Mouse (Mus musculus) CH12.LX (cell line): Measurements from ENCODE around the gene Snx17. TPM values are rescaled to one million over a fixed set of nuclear protein-coding genes. Genes with fewer than 3 reads are reported as not detected.

Experiments used
- DNase-seq: peaks from one replicate; pipeline ENCODE4 v3.0.0-alpha.2; 2013; ENCODE audit errors: extremely low read depth
- H3K27ac ChIP-seq: 2 replicates; pipeline ENCODE4 v1.5.1; 2012; ENCODE audit warnings: low read depth, mild to moderate bottlenecking, control low read depth, moderate library complexity; ENCODE audit not compliant: insufficient read depth
- H3K27me3 ChIP-seq: replicated peaks from 2 replicates; pipeline ENCODE3; 2012; ENCODE audit warnings: inconsistent platforms
- H3K36me3 ChIP-seq, 2 experiments: replicated peaks in 1 of 2; 2 replicates each; pipeline versions ENCODE3 to v1.6.1; 2012; ENCODE audit warnings: inconsistent platforms in 1 of 2, low read length in 1 of 2, mild to moderate bottlenecking in 1 of 2, mixed read lengths in 1 of 2, moderate library complexity in 1 of 2; ENCODE audit not compliant: control insufficient read depth in 1 of 2, insufficient read depth in 1 of 2
- H3K4me1 ChIP-seq, 2 experiments: 2 replicates each; pipeline ENCODE4 v1.6.1; 2012; ENCODE audit warnings: inconsistent platforms in 1 of 2, moderate library complexity in 1 of 2; ENCODE audit not compliant: insufficient read depth in 2 of 2, control insufficient read depth in 1 of 2
- H3K4me2 ChIP-seq: 2 replicates; pipeline ENCODE4 v1.6.1; 2012; ENCODE audit warnings: low read depth, mild to moderate bottlenecking, control low read depth; ENCODE audit not compliant: poor library complexity, insufficient read depth, severe bottlenecking
- H3K4me3 ChIP-seq, 3 experiments: fragments of 150-350 bp in 1 of 3; sonication (generic) in 1 of 3; replicated peaks in 1 of 3; 2 replicates each; pipeline versions ENCODE3 to v1.5.1; 2011 to 2012; ENCODE audit warnings: low read depth in 2 of 3, low read length in 2 of 3, mild to moderate bottlenecking in 2 of 3, moderate library complexity in 2 of 3, control low read depth in 1 of 3, improper control_type of control experiment in 1 of 3, inconsistent platforms in 1 of 3, mixed read lengths in 1 of 3; ENCODE audit not compliant: poor library complexity in 1 of 3
- H3K79me2 ChIP-seq: replicated peaks from 2 replicates; pipeline ENCODE4 v1.6.1; 2012; ENCODE audit warnings: mild to moderate bottlenecking, moderate library complexity; ENCODE audit not compliant: control insufficient read depth, poor library complexity, insufficient read depth, severe bottlenecking; ENCODE audit errors: extremely low read depth
- H3K9ac ChIP-seq: 2 replicates; pipeline ENCODE4 v1.6.1; 2012; ENCODE audit warnings: low read depth, mild to moderate bottlenecking, control low read depth, moderate library complexity; ENCODE audit not compliant: insufficient read depth
- H3K9me3 ChIP-seq: replicated peaks from 2 replicates; pipeline ENCODE3; 2012; ENCODE audit warnings: low read length, inconsistent platforms, mixed read lengths
- BHLHE40 ChIP-seq: IDR thresholded peaks from 2 replicates; pipeline ENCODE4 v1.6.1; 2011; ENCODE audit warnings: mild to moderate bottlenecking, low read depth, low read length, improper control_type of control experiment
- CHD1 ChIP-seq: IDR thresholded peaks from 2 replicates; pipeline ENCODE4 v1.6.1; 2012; ENCODE audit warnings: low read depth, low read length, improper control_type of control experiment, inconsistent platforms
- CTCF ChIP-seq, 2 experiments: IDR thresholded peaks in 1 of 2; conservative IDR thresholded peaks in 1 of 2; 2 replicates each; pipeline ENCODE4 v1.5.1; 2011 to 2012; ENCODE audit warnings: low read depth in 2 of 2, low read length in 2 of 2, improper control_type of control experiment in 1 of 2, inconsistent platforms in 1 of 2, mild to moderate bottlenecking in 1 of 2, moderate library complexity in 1 of 2
- E2F4 ChIP-seq: IDR thresholded peaks from 2 replicates; pipeline ENCODE4 v1.6.1; 2011; ENCODE audit warnings: low read depth, low read length, improper control_type of control experiment; ENCODE audit not compliant: insufficient replicate concordance
- GABPA ChIP-seq: IDR thresholded peaks from 2 replicates; pipeline ENCODE4 v1.6.1; 2012; ENCODE audit warnings: low read depth, low read length, improper control_type of control experiment, inconsistent platforms; ENCODE audit not compliant: insufficient replicate concordance
- HCFC1 ChIP-seq: IDR thresholded peaks from 2 replicates; pipeline ENCODE4 v1.6.1; 2012; ENCODE audit warnings: low read depth, mild to moderate bottlenecking, inconsistent platforms, low read length, improper control_type of control experiment
- IRF4 ChIP-seq: IDR thresholded peaks from 2 replicates; pipeline ENCODE4 v1.6.1; 2014; ENCODE audit warnings: low read depth, mild to moderate bottlenecking, inconsistent platforms, low read length, improper control_type of control experiment
- JUN ChIP-seq: IDR thresholded peaks from 2 replicates; pipeline ENCODE4 v1.6.1; 2011; ENCODE audit warnings: low read depth, mild to moderate bottlenecking, low read length, improper control_type of control experiment, moderate library complexity; ENCODE audit not compliant: insufficient read depth
- KAT2A ChIP-seq: IDR thresholded peaks from 2 replicates; pipeline ENCODE4 v1.6.1; 2012; ENCODE audit warnings: low read length, improper control_type of control experiment, inconsistent platforms; ENCODE audit not compliant: insufficient replicate concordance
- MAX ChIP-seq: IDR thresholded peaks from 2 replicates; pipeline ENCODE4 v1.6.1; 2011; ENCODE audit warnings: low read length, improper control_type of control experiment
- MEF2A ChIP-seq: IDR thresholded peaks from 2 replicates; pipeline ENCODE4 v1.6.1; 2014; ENCODE audit warnings: low read depth, mild to moderate bottlenecking, inconsistent platforms, low read length, improper control_type of control experiment, borderline replicate concordance
- NELFE ChIP-seq: IDR thresholded peaks from 2 replicates; pipeline ENCODE4 v1.6.1; 2011; ENCODE audit warnings: low read depth, low read length, improper control_type of control experiment
- NRF1 ChIP-seq: IDR thresholded peaks from 2 replicates; pipeline ENCODE4 v1.6.1; 2014; ENCODE audit warnings: low read depth, mild to moderate bottlenecking, inconsistent platforms, low read length, improper control_type of control experiment, moderate library complexity
- PAX5 ChIP-seq: IDR thresholded peaks from 2 replicates; pipeline ENCODE4 v1.6.1; 2012; ENCODE audit warnings: low read length, inconsistent platforms, mixed read lengths
- RCOR1 ChIP-seq: conservative IDR thresholded peaks from 2 replicates; pipeline ENCODE4 v1.6.1; 2012; ENCODE audit warnings: low read depth, mild to moderate bottlenecking, inconsistent platforms, low read length, improper control_type of control experiment
- UBTF ChIP-seq: IDR thresholded peaks from 2 replicates; pipeline ENCODE4 v1.6.1; 2012; ENCODE audit warnings: low read depth, mild to moderate bottlenecking, inconsistent platforms, low read length, improper control_type of control experiment, moderate library complexity
- USF1 ChIP-seq: IDR thresholded peaks from 2 replicates; pipeline ENCODE4 v1.6.1; 2014; ENCODE audit warnings: low read depth, mild to moderate bottlenecking, inconsistent platforms, low read length, improper control_type of control experiment
- USF2 ChIP-seq: conservative IDR thresholded peaks from 2 replicates; pipeline ENCODE4 v1.6.1; 2011; ENCODE audit warnings: low read depth, low read length, improper control_type of control experiment
- ZMIZ1 ChIP-seq: IDR thresholded peaks from 2 replicates; pipeline ENCODE4 v1.6.1; 2012; ENCODE audit warnings: low read depth, mild to moderate bottlenecking, inconsistent platforms, low read length, improper control_type of control experiment
- ZNF384 ChIP-seq: IDR thresholded peaks from 2 replicates; pipeline ENCODE4 v1.6.1; 2012; ENCODE audit warnings: low read depth, low read length, improper control_type of control experiment, inconsistent platforms
- dilution Hi-C: fragments of 300-500 bp; cut with MboI; formaldehyde crosslinking; loops from 2 replicates; pipeline ENCODE4 v1.14.3; 2020; ENCODE audit warnings: low sequenced_read_pairs; ENCODE audit not compliant: extremely low pct_unique_long_range_greater_than_20kb, extremely low pct_ligation_motif_present
- in situ Hi-C: fragments of 300-500 bp; cut with MboI; formaldehyde crosslinking; loops from 3 replicates; pipeline ENCODE4 v1.14.3; 2019; ENCODE audit warnings: low sequenced_read_pairs, low pct_ligation_motif_present, low pct_unique_long_range_greater_than_20kb, mixed read lengths
- polyA plus RNA-seq: library from polyadenylated mRNA; unstranded; fragments of >175 nt; gene quantifications from 2 replicates; pipeline ENCODE4 v1.2.1, GENCODE M21; 2012; ENCODE audit warnings: low read depth; ENCODE audit not compliant: insufficient read length
- total RNA-seq, 2 experiments: library from RNA; depleted of rRNA; stranded (reverse); fragments of 300-350 nt in 1 of 2; fragments of >200 nt in 1 of 2; gene quantifications; 2 replicates each; pipeline ENCODE4 v1.2.3; 2012 to 2014

Snx17 gene
- total and polyA plus RNA-seq, 3 experiments, result 56.7 to 63.9 (median 61.5) TPM

DNA sequence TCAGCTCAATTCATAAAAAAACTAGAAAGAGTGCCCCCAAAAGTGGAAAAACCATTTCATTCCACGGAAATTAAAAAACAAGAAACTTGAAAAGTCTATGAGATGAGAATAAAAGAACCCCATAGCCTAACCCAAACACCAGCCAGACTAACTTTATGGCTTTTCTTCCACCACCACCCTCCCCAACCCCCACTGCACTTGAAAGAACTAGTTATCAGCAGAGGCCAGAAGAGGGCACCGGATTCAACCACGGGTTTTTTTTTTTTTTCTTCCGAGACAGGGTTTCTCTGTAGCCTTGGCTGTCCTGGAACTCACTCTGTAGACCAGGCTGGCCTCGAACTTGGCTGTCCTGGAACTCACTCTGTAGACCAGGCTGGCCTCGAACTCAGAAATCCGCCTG is 25.3 kb downstream of the Snx17 start (continued):
- no peak for TF ChIP-seq USF2
- no peak for TF ChIP-seq ZMIZ1
- TF ChIP-seq IRF4, result peak; percentile 42; the same call in 1 of the 2 replicates
- TF ChIP-seq USF1, result no peak
- TF ChIP-seq NRF1, result no peak
- TF ChIP-seq JUN, result no peak
- TF ChIP-seq MEF2A, result no peak
- TF ChIP-seq CHD1, result no peak
- TF ChIP-seq RCOR1, result no peak
- no peak for TF ChIP-seq KAT2A
- peak; percentile 38; the same call in 1 of the 2 replicates for TF ChIP-seq HCFC1
- TF ChIP-seq GABPA, result no peak
- no peak for TF ChIP-seq NELFE
- TF ChIP-seq MAX, result no peak
- no peak for TF ChIP-seq E2F4
- TF ChIP-seq ZNF384, result peak; percentile 97
- no peak for TF ChIP-seq PAX5

DNA sequence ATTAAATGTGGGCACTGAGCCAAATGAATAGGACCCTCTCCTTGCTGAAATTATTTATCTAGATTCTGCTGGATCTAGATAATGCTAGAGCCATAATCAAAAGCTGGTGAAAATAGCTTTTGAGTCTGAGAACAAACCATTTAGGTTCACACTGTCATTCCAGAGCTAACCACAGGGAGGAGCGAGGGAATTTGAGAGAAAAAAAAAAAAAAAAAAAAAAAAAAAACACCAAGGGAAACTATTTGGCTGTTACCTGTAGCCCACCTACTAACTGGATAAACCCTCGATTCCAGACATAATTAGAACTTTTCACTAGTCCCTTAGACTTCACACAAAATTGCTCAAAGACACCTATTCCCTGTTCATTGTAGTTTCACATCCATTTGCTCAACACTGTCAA is 26.0 kb downstream of the Snx17 start:
- Histone ChIP-seq H3K9me3 (no peaks in the 10 kb centered on the region), H3K4me3 (peak overlapping the region; percentile 42 to 93 (median 57)), H3K36me3 (peaks cover 0 to 19% of the 10 kb centered on the region in 2 experiments), H3K4me1 (peaks cover 0 to 30% of the 10 kb centered on the region in 2 experiments; a peak in 2 of 4 replicates), H3K4me2 (peak overlapping the region; percentile 86), H3K9ac (peak overlapping the region; percentile 75; the same call in 1 of the 2 replicates), H3K79me2 (peaks cover 58% of the 10 kb centered on the region), H3K27ac (no peak overlapping the region), H3K27me3 (no peaks in the 10 kb centered on the region)
- DNase-seq, result no peak
- TF ChIP-seq BHLHE40, result no peak
- 0 out of 2 replicates have a peak, but pooled peaks have one; percentile 4 for TF ChIP-seq HCFC1
- TF ChIP-seq ZNF384, result peak; percentile 98
- TF ChIP-seq UBTF, result 0 out of 2 replicates have a peak, but pooled peaks have one; percentile 22
- TF ChIP-seq CTCF (conservative IDR thresholded peaks at IDR 0.05 in 1 of 2, IDR thresholded peaks at IDR 0.05 in 1 of 2; ENCODE audit: low read depth in 2 of 2, low read length in 2 of 2), result peak in 1 of 2 experiments; percentile 24; a peak in 2 of 4 replicates
- dilution Hi-C loops, result no loop called here
- in situ Hi-C loops, result no loop called here
